Mouse (Mus musculus) G1E (cell line): ENCODE measurements around the gene Ect2.

Experiments
- CTCF ChIP-seq: IDR thresholded peaks from 2 replicates; pipeline ENCODE4 v1.5.1; 2012; ENCODE audit warnings: low read depth, low read length, inconsistent platforms, mixed read lengths
- GATA1 ChIP-seq: IDR thresholded peaks from 2 replicates; pipeline ENCODE4 v1.6.1; 2012; ENCODE audit warnings: borderline replicate concordance, low read length, inconsistent platforms, mixed read lengths

- TF ChIP-seq CTCF (no peak), GATA1 (no peak)
Observed at GRCm38 (mm10) chr3:27120932-27121331, 32.7 kb downstream of the Ect2 start.
